Mouse (Mus musculus): ENCODE results near the gene Slc22a5. TPM values are rescaled to one million over a fixed set of nuclear protein-coding genes. Genes with fewer than 3 reads are reported as not detected.
"Not testable (repeated sequence)": the region's sequence is repeated elsewhere in the genome, so short reads cannot be mapped to it uniquely, and the experiment has no call there.

Slc22a5 gene
- polyA plus RNA-seq, 1 experiment from 2014 or later, result 10.9 TPM

DNA sequence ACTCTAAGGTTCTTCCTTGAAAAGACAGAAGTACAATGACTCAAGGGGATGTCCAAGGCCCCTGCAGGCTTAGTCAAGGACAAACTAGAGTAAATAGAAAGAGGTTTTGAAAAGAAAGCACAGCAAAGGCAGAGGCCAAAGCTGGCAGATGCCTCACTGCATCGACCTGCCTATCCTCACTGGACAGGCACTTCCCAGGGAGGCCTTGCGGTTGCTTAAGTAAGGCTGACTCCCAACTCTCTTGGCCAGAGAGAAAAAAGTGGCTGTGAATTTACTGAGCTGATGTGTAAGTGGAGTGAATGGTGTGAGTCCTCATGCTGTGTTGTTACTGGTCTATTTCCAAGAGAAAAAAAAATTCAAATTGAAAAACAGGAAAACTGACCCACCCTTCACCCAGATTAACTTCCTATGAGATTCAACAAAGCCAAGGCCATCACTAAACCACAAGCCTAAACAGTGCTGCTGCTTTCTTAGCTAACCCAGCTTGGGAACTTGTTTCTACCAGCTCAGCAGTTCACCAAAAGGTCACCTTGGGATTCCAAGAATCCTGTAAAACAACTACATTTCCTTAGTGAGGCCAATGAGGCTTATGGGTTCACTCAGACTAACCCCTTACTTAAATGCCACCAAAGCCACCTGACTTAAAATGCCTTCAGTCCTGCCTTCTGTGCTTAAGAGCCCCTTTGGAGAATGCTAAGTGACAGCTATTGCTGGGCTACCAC is 19.5 kb downstream of the Slc22a5 start:
- Histone ChIP-seq H3K4me1 (ENCODE audit: control insufficient read depth, insufficient read depth, low read length) (no peaks in the 10 kb centered on the region), H3K27me3 (ENCODE audit: control insufficient read depth, insufficient read depth, low read length) (no peaks in the 10 kb centered on the region), H3K9me3 (ENCODE audit: control insufficient read depth, low read length) (no peaks in the 10 kb centered on the region), H3K4me3 (ENCODE audit: low read depth, low read length) (no peak overlapping the region), H3K9ac (replicated peaks; ENCODE audit: low read depth, low read length) (no peak overlapping the region), H3K27ac (ENCODE audit: low read depth, low read length) (no peak overlapping the region), H3K4me2 (ENCODE audit: low read depth, low read length) (no peak overlapping the region), H3K36me3 (ENCODE audit: control insufficient read depth, insufficient read depth, low read length) (no peaks in the 10 kb centered on the region)
- WGBS, result 97% methylated on average over 2 of the region's 2 CpGs
- no peak for ATAC-seq (ENCODE audit: low read depth)

DNA sequence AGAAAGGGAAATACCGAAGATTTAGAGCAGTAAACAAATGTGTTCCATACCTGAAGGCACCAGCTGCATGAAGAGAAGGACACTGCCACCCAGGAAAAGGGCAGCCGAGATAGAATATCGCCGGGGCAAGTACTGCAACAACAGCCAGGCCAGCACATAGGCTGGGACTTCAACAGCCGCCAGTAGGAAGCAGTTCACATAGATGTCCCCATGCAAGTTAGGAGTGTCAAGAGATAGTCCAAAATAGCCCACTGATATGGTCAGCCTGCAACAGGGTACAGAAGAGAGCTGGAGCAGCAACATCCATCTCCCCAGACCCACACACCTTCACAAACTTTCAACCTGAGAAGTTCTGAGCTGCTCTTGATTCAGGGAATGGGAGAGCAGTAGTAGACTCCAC is 22.3 kb downstream of the Slc22a5 start:
- Histone ChIP-seq H3K27me3 (ENCODE audit: control insufficient read depth, insufficient read depth, low read length) (no peaks in the 10 kb centered on the region), H3K4me3 (ENCODE audit: low read depth, low read length) (no peak overlapping the region), H3K4me1 (ENCODE audit: control insufficient read depth, insufficient read depth, low read length) (no peaks in the 10 kb centered on the region), H3K9ac (replicated peaks; ENCODE audit: low read depth, low read length) (no peak overlapping the region), H3K27ac (ENCODE audit: low read depth, low read length) (no peak overlapping the region), H3K4me2 (ENCODE audit: low read depth, low read length) (no peak overlapping the region), H3K9me3 (ENCODE audit: control insufficient read depth, low read length) (no peaks in the 10 kb centered on the region), H3K36me3 (ENCODE audit: control insufficient read depth, insufficient read depth, low read length) (no peaks in the 10 kb centered on the region)
- no peak for ATAC-seq (ENCODE audit: low read depth)
- 92% methylated on average over 5 of the region's 5 CpGs for WGBS

GRCm38 (mm10) chr11:53868323-53868722 is 23.1 kb downstream of the Slc22a5 start:
- H3K4me1 ChIP-seq (ENCODE audit: control insufficient read depth, insufficient read depth, low read length); H3K4me3 ChIP-seq (ENCODE audit: low read depth, low read length); H3K27me3 ChIP-seq (ENCODE audit: control insufficient read depth, insufficient read depth, low read length); H3K36me3 ChIP-seq (ENCODE audit: control insufficient read depth, insufficient read depth, low read length); H3K9me3 ChIP-seq (ENCODE audit: control insufficient read depth, low read length); H3K9ac ChIP-seq (replicated peaks; ENCODE audit: low read depth, low read length); H3K4me2 ChIP-seq (ENCODE audit: low read depth, low read length); ATAC-seq (ENCODE audit: low read depth); H3K27ac ChIP-seq (ENCODE audit: low read depth, low read length): not testable (repeated sequence)
- WGBS, result 34% methylated on average over 5 of the region's 5 CpGs

DNA sequence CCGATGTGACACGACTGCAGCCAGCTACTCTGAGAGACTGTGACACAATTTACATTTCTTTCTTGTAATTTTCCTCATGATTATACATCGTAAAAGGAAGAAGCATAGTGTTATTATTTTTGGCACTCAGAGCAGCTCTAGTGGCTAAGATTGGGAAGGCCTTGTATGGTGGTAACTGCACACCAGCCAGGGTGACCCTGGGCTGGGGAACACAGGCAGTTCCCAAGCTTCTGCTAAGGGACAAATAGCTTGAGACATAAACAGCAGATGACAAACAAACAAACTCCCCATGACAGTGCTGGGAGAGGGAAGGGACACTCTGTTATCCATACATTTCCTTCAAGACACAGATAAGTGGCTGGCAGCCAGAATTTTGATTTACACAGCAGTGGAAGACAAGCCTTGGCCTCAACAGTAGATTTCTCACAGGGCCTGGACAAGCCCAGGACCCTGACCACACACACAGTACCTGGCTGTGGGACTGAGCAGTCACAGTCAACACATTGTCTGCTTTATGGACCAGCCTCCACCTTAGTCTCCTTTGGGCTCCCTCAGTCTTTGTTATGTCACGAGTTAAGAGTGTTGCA is 26.6 kb downstream of the Slc22a5 start:
- not testable (repeated sequence) for H3K4me3 ChIP-seq (ENCODE audit: low read depth, low read length); ATAC-seq (ENCODE audit: low read depth); H3K4me1 ChIP-seq (ENCODE audit: control insufficient read depth, insufficient read depth, low read length); H3K27ac ChIP-seq (ENCODE audit: low read depth, low read length); H3K9me3 ChIP-seq (ENCODE audit: control insufficient read depth, low read length); H3K27me3 ChIP-seq (ENCODE audit: control insufficient read depth, insufficient read depth, low read length); H3K36me3 ChIP-seq (ENCODE audit: control insufficient read depth, insufficient read depth, low read length); H3K4me2 ChIP-seq (ENCODE audit: low read depth, low read length); H3K9ac ChIP-seq (replicated peaks; ENCODE audit: low read depth, low read length)
- 72% methylated on average over 1 of the region's 4 CpGs for WGBS

GRCm38 (mm10) chr11:53860944-53861343 is 30.5 kb downstream of the Slc22a5 start:
- H3K9ac ChIP-seq (replicated peaks; ENCODE audit: low read depth, low read length); H3K4me2 ChIP-seq (ENCODE audit: low read depth, low read length); H3K27me3 ChIP-seq (ENCODE audit: control insufficient read depth, insufficient read depth, low read length); H3K4me3 ChIP-seq (ENCODE audit: low read depth, low read length); H3K9me3 ChIP-seq (ENCODE audit: control insufficient read depth, low read length); H3K36me3 ChIP-seq (ENCODE audit: control insufficient read depth, insufficient read depth, low read length); H3K27ac ChIP-seq (ENCODE audit: low read depth, low read length); ATAC-seq (ENCODE audit: low read depth); H3K4me1 ChIP-seq (ENCODE audit: control insufficient read depth, insufficient read depth, low read length): not testable (repeated sequence)
- 77% methylated on average over 8 of the region's 9 CpGs for WGBS

DNA sequence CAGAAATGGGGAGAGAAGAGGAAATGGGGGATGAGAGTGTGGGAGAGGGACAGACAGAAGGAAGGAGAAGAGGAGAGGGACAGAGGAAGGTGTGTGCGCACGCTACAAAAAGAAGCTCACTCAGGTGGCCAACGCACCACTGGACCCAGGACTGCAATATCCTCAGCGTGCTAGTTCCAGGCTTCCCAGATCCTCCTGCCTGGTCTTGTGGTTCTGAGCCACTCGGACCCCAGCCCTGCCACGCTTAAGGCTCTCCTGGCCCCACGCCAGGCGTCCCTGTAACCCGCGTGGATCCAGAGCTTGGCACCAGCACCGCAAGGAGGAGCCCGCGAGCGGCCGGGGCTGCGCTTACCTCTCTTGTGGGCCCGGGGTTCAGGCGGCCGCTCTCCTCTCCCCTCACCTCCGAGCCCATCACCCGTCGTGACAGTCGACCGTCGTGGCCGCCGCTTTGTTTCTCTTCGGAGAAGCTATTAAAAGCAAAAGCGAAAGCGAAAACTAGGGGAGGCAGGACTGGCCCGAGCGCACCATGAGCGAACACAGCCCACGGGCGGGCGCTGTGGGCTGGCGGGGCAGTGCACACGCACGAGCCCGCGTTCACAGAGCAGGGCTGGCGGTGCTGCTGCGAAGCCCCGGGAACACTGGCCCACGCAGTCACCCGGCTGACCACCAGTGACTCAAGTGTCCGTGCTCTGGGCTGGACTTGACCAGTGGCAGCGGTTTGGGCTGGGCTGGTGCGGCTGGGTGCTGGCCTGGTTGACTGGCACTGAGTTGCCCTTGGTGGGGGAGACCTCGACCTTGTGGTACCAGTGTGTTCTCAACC is 32.5 kb downstream of the Slc22a5 start, which contains the start of gene Gm12216:
Gene Gm12216 (minus strand): TSS at position 496 of the 820 bp plus-strand sequence.
- not testable (repeated sequence) for H3K36me3 ChIP-seq (ENCODE audit: control insufficient read depth, insufficient read depth, low read length); H3K9me3 ChIP-seq (ENCODE audit: control insufficient read depth, low read length); H3K27ac ChIP-seq (ENCODE audit: low read depth, low read length); H3K4me1 ChIP-seq (ENCODE audit: control insufficient read depth, insufficient read depth, low read length); H3K27me3 ChIP-seq (ENCODE audit: control insufficient read depth, insufficient read depth, low read length)
- WGBS, result 20% methylated on average over 36 of the region's 50 CpGs
- peak; percentile 70 for ATAC-seq (ENCODE audit: low read depth)
- Histone ChIP-seq H3K4me2 (ENCODE audit: low read depth, low read length) (peak within 1 kb of the TSS; percentile 54), H3K9ac (replicated peaks; ENCODE audit: low read depth, low read length) (peak within 1 kb of the TSS; percentile 50), H3K4me3 (ENCODE audit: low read depth, low read length) (peak within 1 kb of the TSS; percentile 35)

DNA sequence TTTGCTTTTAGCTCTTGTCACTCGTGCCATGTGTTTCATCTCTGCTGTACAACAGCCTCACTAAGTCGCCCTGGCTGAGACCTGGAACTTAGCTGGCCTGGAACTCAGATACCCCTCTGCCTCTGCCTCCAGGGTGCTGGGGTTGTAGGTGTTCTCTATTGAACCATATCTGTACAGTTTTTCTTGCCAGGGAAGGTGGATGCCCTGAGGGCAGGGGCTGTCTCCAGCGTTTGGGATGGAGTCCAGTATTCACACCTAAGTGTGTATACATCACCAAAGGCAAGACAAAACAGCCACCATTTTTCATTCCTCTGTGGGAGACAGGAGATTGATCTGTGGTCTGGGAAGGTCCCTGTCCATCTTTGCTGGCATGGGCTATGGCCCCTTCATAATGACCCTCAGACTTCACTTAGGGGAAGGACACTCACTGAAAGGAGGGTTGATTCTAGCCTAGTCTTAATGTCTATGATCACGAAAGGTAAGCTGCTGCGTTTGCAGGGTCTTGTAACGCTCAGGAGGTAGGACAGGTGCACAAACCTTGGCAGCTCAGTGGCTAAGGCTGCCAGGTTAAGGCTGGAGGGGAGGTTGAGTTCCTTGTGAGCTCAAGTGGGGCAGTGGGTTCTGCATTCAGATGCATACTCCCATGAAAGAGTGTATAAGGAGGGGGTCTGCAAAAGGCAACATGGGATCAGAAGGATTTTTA is 33.3 kb downstream of the Slc22a5 start:
- H3K27me3 ChIP-seq (ENCODE audit: control insufficient read depth, insufficient read depth, low read length), result no peaks in the 10 kb centered on the region
- H3K9me3 ChIP-seq (ENCODE audit: control insufficient read depth, low read length), result no peaks in the 10 kb centered on the region
- 80% methylated on average over 6 of the region's 6 CpGs for WGBS
- no peak for ATAC-seq (ENCODE audit: low read depth)
- H3K36me3 ChIP-seq (ENCODE audit: control insufficient read depth, insufficient read depth, low read length), result no peaks in the 10 kb centered on the region
- no peak overlapping the region for H3K4me3 ChIP-seq (ENCODE audit: low read depth, low read length)
- H3K27ac ChIP-seq (ENCODE audit: low read depth, low read length), result no peak overlapping the region
- H3K9ac ChIP-seq (replicated peaks; ENCODE audit: low read depth, low read length), result no peak overlapping the region
- H3K4me1 ChIP-seq (ENCODE audit: control insufficient read depth, insufficient read depth, low read length), result no peaks in the 10 kb centered on the region
- no peak overlapping the region for H3K4me2 ChIP-seq (ENCODE audit: low read depth, low read length)

- no peaks in the 10 kb centered on the region for H3K27me3 ChIP-seq (ENCODE audit: control insufficient read depth, insufficient read depth, low read length)
- no peak overlapping the region for H3K27ac ChIP-seq (ENCODE audit: low read depth, low read length)
- 68% methylated on average over 5 of the region's 5 CpGs for WGBS
- no peak overlapping the region for H3K4me3 ChIP-seq (ENCODE audit: low read depth, low read length)
- no peak overlapping the region for H3K4me2 ChIP-seq (ENCODE audit: low read depth, low read length)
- H3K9ac ChIP-seq (replicated peaks; ENCODE audit: low read depth, low read length), result no peak overlapping the region
- H3K4me1 ChIP-seq (ENCODE audit: control insufficient read depth, insufficient read depth, low read length), result no peaks in the 10 kb centered on the region
- ATAC-seq (ENCODE audit: low read depth), result no peak
- H3K36me3 ChIP-seq (ENCODE audit: control insufficient read depth, insufficient read depth, low read length), result no peaks in the 10 kb centered on the region
- H3K9me3 ChIP-seq (ENCODE audit: control insufficient read depth, low read length), result no peaks in the 10 kb centered on the region
Measured at GRCm38 (mm10) chr11:53853665-53854064, 37.8 kb downstream of the Slc22a5 start.
